Mouse (Mus musculus) retina, adult 2 months (tissue): ENCODE results near the gene Serpina1e.

Source experiments
- DNase-seq: peaks from one replicate; pipeline ENCODE4 v3.0.0-alpha.2; 2012; ENCODE audit warnings: low read depth, low spot score

Gene Serpina1e

DNA sequence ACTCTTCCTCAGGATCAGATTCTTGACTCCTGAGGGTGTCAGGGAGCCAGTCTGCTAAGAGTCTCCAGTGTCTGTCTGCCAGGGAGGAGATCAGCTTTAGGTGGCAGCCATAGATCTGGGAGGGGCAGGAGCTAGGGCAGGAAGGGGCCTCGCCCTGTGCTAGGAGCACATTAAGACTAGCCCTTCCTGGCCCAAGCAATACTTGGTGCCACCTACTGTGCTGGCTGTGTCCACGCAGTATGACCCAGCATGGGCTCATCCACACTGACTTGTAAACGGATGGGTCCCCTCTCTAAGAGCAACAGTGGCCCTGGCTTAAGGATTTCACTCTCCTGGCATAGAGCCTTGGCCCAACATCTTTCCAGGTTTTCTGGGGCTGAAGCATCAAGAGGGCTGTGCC is at the start of gene Serpina1e:
Gene Serpina1e, minus strand, starts transcription at position 178 of the 400 bp plus-strand sequence.
- DNase-seq: no peak

GRCm38 (mm10) chr12:104004689-104005088 is 45.9 kb upstream of the Serpina1e start:
- no peak for DNase-seq

DNA sequence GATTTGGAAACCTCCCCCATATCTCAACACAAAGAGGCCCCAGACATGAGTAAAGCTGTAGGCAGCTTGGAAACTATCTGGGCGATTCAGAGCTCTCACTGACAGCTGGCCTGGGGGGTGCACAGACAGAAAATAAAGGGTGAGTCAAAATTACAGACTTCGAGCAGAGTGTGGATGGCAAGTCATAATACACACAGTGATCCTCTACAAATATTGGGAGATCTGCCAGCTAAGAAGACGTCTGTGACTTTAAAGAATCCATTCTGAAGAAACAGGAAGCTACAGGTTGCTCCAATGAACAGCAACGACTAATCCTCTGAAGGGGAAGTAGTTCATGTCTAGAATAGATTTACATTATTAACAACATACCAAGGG is 44.5 kb upstream of the Serpina1e start:
- no peak for DNase-seq

GRCm38 (mm10) chr12:104002569-104003237 is 43.9 kb upstream of the Serpina1e start:
- no peak for DNase-seq

GRCm38 (mm10) chr12:104000594-104000993 is 41.8 kb upstream of the Serpina1e start:
- DNase-seq: no peak

GRCm38 (mm10) chr12:103999611-104000010 is 40.8 kb upstream of the Serpina1e start:
- DNase-seq: no peak

GRCm38 (mm10) chr12:103996513-103996912 is 37.7 kb upstream of the Serpina1e start:
- no peak for DNase-seq

GRCm38 (mm10) chr12:103995292-103996072 is 36.7 kb upstream of the Serpina1e start:
- DNase-seq: peak; percentile 26

- no peak for DNase-seq
Measured at GRCm38 (mm10) chr12:103992945-103993344, 34.2 kb upstream of the Serpina1e start.

- no peak for DNase-seq
Measured at GRCm38 (mm10) chr12:103989857-103990256, 31.1 kb upstream of the Serpina1e start, which contains the start of gene Serpina11. Gene Serpina11, minus strand, starts transcription at chr12:103989957.

- no peak for DNase-seq
Measured at GRCm38 (mm10) chr12:103989514-103989767, 30.7 kb upstream of the Serpina1e start.

- DNase-seq: no peak
Measured at GRCm38 (mm10) chr12:103988754-103989513, 30.2 kb upstream of the Serpina1e start.

GRCm38 (mm10) chr12:103985868-103986267 is 27.1 kb upstream of the Serpina1e start:
- DNase-seq: no peak

- no peak for DNase-seq
Measured at GRCm38 (mm10) chr12:103984935-103985334, 26.2 kb upstream of the Serpina1e start.

DNA sequence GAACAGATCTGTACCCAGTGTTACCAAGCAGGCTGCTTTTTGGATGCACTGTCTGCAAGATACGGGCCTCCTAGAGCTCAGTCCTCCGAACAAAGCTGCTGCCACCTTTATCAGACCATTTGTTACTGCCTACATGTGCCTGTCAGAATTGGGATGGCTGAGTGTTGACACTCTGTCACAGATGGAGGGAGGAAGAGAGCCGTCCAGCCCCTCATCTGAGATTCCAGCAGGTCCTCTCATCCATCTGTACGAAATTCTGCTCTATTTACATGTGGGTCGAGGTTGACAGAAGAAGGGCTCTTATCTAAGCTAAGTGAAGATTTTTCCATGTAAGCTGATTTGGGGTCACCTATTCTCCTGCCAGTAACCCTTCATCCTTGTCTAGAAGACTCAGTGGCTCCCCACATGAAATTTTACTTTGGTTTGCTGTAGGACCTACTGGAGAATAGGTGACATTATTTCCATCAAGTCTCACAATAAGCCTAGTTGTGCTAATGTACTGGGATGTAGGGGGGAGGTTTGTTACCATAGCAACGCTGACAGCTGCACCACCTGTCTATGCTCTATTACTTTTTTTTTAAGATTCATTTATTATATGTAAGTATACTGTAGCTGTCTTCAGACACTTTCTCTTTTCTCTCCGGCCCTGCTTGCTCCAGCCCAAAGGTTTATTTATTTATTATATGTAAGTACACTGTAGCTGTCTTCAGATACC is 23.0 kb upstream of the Serpina1e start:
- DNase-seq: no peak

DNA sequence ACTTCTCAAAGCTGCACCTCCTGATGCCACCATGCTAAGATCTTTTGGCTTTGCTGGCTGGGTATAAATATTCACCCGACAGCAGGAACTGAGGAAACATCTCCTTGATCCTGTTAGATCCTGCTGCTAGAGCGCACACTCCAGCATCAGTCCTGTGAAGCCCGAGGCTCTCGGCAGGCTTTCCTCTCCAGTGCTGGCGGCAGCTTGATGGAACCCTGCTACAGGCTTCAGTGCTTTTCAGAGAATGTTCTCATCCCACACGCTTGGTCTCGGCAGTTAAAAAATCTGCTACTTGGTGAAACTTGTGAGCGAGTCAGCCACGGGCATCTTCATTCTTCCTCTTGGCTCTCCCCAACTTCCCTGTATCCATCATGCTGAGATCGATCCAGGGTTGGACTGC is 19.5 kb upstream of the Serpina1e start:
- no peak for DNase-seq

DNA sequence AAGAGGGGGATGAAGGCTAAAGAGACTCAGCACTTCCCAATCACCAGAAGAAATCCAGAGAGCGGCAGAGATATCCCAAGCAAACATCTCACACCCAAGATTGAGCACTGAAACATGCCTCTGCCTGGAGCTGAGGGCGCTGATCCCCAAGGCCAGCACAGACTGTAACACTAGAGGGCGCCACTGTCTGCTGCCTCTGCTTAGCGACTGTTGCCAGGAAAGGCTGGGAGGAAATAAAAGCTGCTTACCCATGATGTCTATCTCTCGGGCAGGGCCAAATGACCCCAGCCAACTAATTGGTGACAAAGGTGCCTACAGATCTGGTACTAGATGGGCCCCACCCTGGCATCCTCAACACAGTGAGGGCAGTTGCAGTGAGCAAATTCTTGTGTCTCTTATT is 19.1 kb upstream of the Serpina1e start:
- no peak for DNase-seq

DNA sequence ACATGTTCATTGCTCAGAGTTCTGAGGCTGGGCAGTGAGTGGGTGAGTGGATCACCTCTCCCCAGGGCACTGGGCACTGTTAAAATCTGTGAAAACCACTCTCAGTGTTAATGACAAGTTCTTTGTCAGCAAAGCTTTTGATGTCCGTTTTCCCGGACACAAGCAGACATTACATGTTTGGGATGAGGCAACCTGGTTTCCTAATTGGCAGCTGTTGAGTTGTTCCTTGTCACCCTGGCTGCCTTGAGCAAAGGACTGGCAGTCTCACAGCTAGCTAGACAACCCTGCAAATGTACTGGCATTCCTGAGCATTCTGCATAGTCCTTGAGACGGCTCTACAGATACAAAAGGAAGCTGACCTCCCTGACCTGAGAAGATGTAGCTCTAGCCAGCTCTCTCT is 18.3 kb upstream of the Serpina1e start:
- no peak for DNase-seq

- DNase-seq: no peak
Measured at GRCm38 (mm10) chr12:103971080-103971479, 12.3 kb upstream of the Serpina1e start.

DNA sequence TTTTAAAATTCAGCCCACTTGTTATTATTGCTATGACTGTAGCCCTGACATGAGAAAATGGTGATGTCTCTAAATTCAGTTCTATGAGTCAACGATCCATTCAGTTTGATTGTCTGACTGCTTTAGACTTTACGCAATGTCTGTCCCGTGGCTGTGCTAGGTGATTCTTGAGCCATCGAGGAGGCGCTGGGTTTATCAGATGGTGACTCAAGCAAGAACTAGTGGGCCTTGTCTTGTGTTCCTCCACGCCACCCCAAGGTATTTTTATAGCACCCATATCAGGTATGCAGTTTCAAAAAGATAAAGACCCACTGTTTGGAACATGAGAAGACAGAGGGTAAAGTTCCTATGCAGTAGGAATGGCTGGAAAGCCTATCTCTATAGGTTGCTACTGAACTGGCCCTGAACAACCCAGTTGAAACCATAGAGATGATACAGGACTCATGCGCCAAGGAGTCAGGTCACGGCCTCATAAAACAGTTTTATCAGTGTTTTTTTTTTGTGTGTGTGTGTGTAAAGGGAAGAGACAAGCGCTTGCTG is 10.9 kb upstream of the Serpina1e start:
- DNase-seq: no peak

GRCm38 (mm10) chr12:103966761-103967160 is 8.0 kb upstream of the Serpina1e start:
- DNase-seq: no peak

GRCm38 (mm10) chr12:103963288-103963687 is 4.5 kb upstream of the Serpina1e start:
- DNase-seq: no peak
